Mouse (Mus musculus) midbrain, postnatal 0 days (tissue): ENCODE results near the gene Adgrg3. TPM values are rescaled to one million over a fixed set of nuclear protein-coding genes. Genes with fewer than 3 reads are reported as not detected.
"Not testable (repeated sequence)": the region's sequence is repeated elsewhere in the genome, so short reads cannot be mapped to it uniquely, and the experiment has no call there.

Experiments
- ATAC-seq: fragments of 200-750 bp; cut with Nextera tagmentation; 2 replicates; pipeline ENCODE4 v1.8.0; 2017; ENCODE audit warnings: moderate number of reproducible peaks, mild to moderate bottlenecking, moderate TSS enrichment, moderate library complexity; ENCODE audit not compliant: low FRiP score
- DNase-seq: peaks from one replicate; pipeline ENCODE4 v3.0.0-alpha.2; 2015; ENCODE audit warnings: low spot score
- H3K27ac ChIP-seq: fragments of 300-500 bp; sonication (generic); 2 replicates; pipeline ENCODE4 v1.5.1; 2014; ENCODE audit warnings: low read depth, mild to moderate bottlenecking, low read length, mixed read lengths
- H3K27me3 ChIP-seq: fragments of 300-500 bp; sonication (generic); 2 replicates; pipeline ENCODE4 v1.6.1; 2014; ENCODE audit warnings: low read length, control low read depth, mixed read lengths; ENCODE audit not compliant: insufficient read depth
- H3K36me3 ChIP-seq: fragments of 300-500 bp; sonication (generic); 2 replicates; pipeline ENCODE4 v1.6.1; 2014; ENCODE audit warnings: low read length, control low read depth, mixed read lengths; ENCODE audit not compliant: insufficient read depth
- H3K4me1 ChIP-seq: fragments of 300-500 bp; sonication (generic); 2 replicates; pipeline ENCODE4 v1.6.1; 2014; ENCODE audit warnings: mild to moderate bottlenecking, control low read depth, antibody characterized with exemption, low read length, mixed read lengths; ENCODE audit not compliant: insufficient read depth
- H3K4me2 ChIP-seq: fragments of 300-500 bp; sonication (generic); 2 replicates; pipeline ENCODE4 v1.6.1; 2014; ENCODE audit warnings: low read depth, mild to moderate bottlenecking, low read length, mixed read lengths; ENCODE audit not compliant: poor library complexity, severe bottlenecking
- H3K4me3 ChIP-seq: fragments of 300-500 bp; sonication (generic); 2 replicates; pipeline ENCODE4 v1.5.1; 2014; ENCODE audit warnings: low read depth, mild to moderate bottlenecking, low read length, moderate library complexity
- H3K9ac ChIP-seq: fragments of 300-500 bp; sonication (generic); replicated peaks from 2 replicates; pipeline ENCODE4 v1.6.1; 2014; ENCODE audit warnings: mild to moderate bottlenecking, low read length, moderate library complexity, mixed read lengths; ENCODE audit not compliant: poor library complexity, severe bottlenecking
- H3K9me3 ChIP-seq: fragments of 300-500 bp; sonication (generic); 2 replicates; pipeline ENCODE4 v1.6.1; 2016; ENCODE audit warnings: low read length, control low read depth
- CTCF ChIP-seq: IDR thresholded peaks from 2 replicates; pipeline ENCODE4 v1.5.1; 2016; ENCODE audit warnings: antibody characterized with exemption, mild to moderate bottlenecking
- WGBS: fragments of 180-500 bp; shearing (Covaris S2); extraction: QIAGEN DNeasy Blood & Tissue Kit; methylation state at CpG from one replicate; pipeline ENCODE4 v1.1.7; 2014; 5-methylcytosine and 5-hydroxymethylcytosine counted together
- polyA plus RNA-seq: library from polyadenylated mRNA; unstranded; fragments of >200 nt; fragmentation: Nextera tagmentation; extraction: Ambion mirVana; gene quantifications from 2 replicates; pipeline ENCODE4 v1.2.1, GENCODE M21; 2015
- total RNA-seq: library from RNA; depleted of rRNA; stranded (reverse); fragments of >200 nt; gene quantifications from 2 replicates; pipeline ENCODE4 v1.2.3, GENCODE M21; 2014

Adgrg3 gene
- total and polyA plus RNA-seq, 2 experiments from 2014 or later = 0.59 to 1.5 TPM

GRCm38 (mm10) chr8:95020821-95021220 is 3.3 kb downstream of the Adgrg3 start:
- H3K4me3 ChIP-seq = no peak overlapping the region
- H3K4me1 ChIP-seq = no peaks in the 10 kb centered on the region
- H3K27ac ChIP-seq = no peak overlapping the region
- H3K9me3 ChIP-seq = no peaks in the 10 kb centered on the region
- no peak for TF ChIP-seq CTCF
- H3K9ac ChIP-seq = no peak overlapping the region
- ATAC-seq = 0 out of 2 replicates have a peak, but pooled peaks have one; percentile 18
- WGBS = 86% methylated on average over 10 of the region's 10 CpGs
- H3K36me3 ChIP-seq = no peaks in the 10 kb centered on the region
- no peak for DNase-seq
- H3K4me2 ChIP-seq = no peak overlapping the region
- H3K27me3 ChIP-seq = no peaks in the 10 kb centered on the region

GRCm38 (mm10) chr8:95023201-95023600 is 5.7 kb downstream of the Adgrg3 start:
- no peak for TF ChIP-seq CTCF
- H3K27me3 ChIP-seq = no peaks in the 10 kb centered on the region
- no peak overlapping the region for H3K4me2 ChIP-seq
- H3K9ac ChIP-seq = no peak overlapping the region
- no peaks in the 10 kb centered on the region for H3K9me3 ChIP-seq
- H3K27ac ChIP-seq = no peak overlapping the region
- H3K4me1 ChIP-seq = no peaks in the 10 kb centered on the region
- H3K36me3 ChIP-seq = no peaks in the 10 kb centered on the region
- DNase-seq (no peak), ATAC-seq (no peak)
- WGBS = 12% methylated on average over 8 of the region's 8 CpGs
- H3K4me3 ChIP-seq = no peak overlapping the region

GRCm38 (mm10) chr8:95024387-95024786 is 6.9 kb downstream of the Adgrg3 start:
- Histone ChIP-seq H3K4me1 (no peaks in the 10 kb centered on the region), H3K9me3 (no peaks in the 10 kb centered on the region), H3K27ac (no peak overlapping the region), H3K27me3 (no peaks in the 10 kb centered on the region), H3K4me3 (no peak overlapping the region), H3K4me2 (no peak overlapping the region), H3K36me3 (no peaks in the 10 kb centered on the region), H3K9ac (no peak overlapping the region)
- DNase-seq = no peak
- TF ChIP-seq CTCF = no peak
- 81% methylated on average over 4 of the region's 4 CpGs for WGBS
- ATAC-seq = no peak

- H3K27me3 ChIP-seq = no peaks in the 10 kb centered on the region
- WGBS = 72% methylated on average over 2 of the region's 2 CpGs
- H3K4me2 ChIP-seq = no peak overlapping the region
- H3K9ac ChIP-seq = no peak overlapping the region
- ATAC-seq (no peak), DNase-seq (peak; percentile 17)
- H3K4me1 ChIP-seq = no peaks in the 10 kb centered on the region
- H3K36me3 ChIP-seq = no peaks in the 10 kb centered on the region
- no peak overlapping the region for H3K27ac ChIP-seq
- H3K9me3 ChIP-seq = no peaks in the 10 kb centered on the region
- TF ChIP-seq CTCF = peak; percentile 76
- no peak overlapping the region for H3K4me3 ChIP-seq
Measured at GRCm38 (mm10) chr8:95025421-95025820, 7.9 kb downstream of the Adgrg3 start.

- not testable (repeated sequence) for H3K4me1 ChIP-seq, DNase-seq, H3K27me3 ChIP-seq, H3K27ac ChIP-seq, H3K4me3 ChIP-seq, H3K36me3 ChIP-seq, H3K9me3 ChIP-seq, H3K4me2 ChIP-seq, H3K9ac ChIP-seq, ATAC-seq
- WGBS = 68% methylated on average over 7 of the region's 7 CpGs
Measured at GRCm38 (mm10) chr8:95028391-95028790, 10.9 kb downstream of the Adgrg3 start.

- Histone ChIP-seq H3K9me3 (no peaks in the 10 kb centered on the region), H3K9ac (no peak overlapping the region), H3K27ac (no peak overlapping the region), H3K4me2 (no peak overlapping the region), H3K4me3 (no peak overlapping the region), H3K4me1 (no peaks in the 10 kb centered on the region), H3K36me3 (no peaks in the 10 kb centered on the region), H3K27me3 (no peaks in the 10 kb centered on the region)
- DNase-seq = peak; percentile 51
- no peak for TF ChIP-seq CTCF
- no peak for ATAC-seq
- WGBS = 61% methylated on average over 7 of the region's 7 CpGs
Measured at GRCm38 (mm10) chr8:95037106-95037925, 19.8 kb downstream of the Adgrg3 start.
